Mouse (Mus musculus) kidney, adult 9 months (tissue): Measurements from ENCODE around the gene Fzd5.

Source experiments
- DNase-seq: peaks from one replicate; pipeline ENCODE4 v3.0.0; 2022

Fzd5 gene

GRCm38 (mm10) chr1:64683039-64683438 is 54.5 kb downstream of the Fzd5 start:
- no peak for DNase-seq

- no peak for DNase-seq
These were observed 56.1 kb downstream of the Fzd5 start for GRCm38 (mm10) chr1:64681499-64681898.
